Mouse (Mus musculus) megakaryocyte, embryonic 14.5 days (primary cell): ENCODE data around the gene Gm44973. TPM values are rescaled to one million over a fixed set of nuclear protein-coding genes. Genes with fewer than 3 reads are reported as not detected.
"Not testable (repeated sequence)": the region's sequence is repeated elsewhere in the genome, so short reads cannot be mapped to it uniquely, and the experiment has no call there.

Experiments used
- H3K27me3 ChIP-seq: replicated peaks from 2 replicates; pipeline ENCODE3; 2012; ENCODE audit warnings: inconsistent platforms
- H3K36me3 ChIP-seq: replicated peaks from 2 replicates; pipeline ENCODE3; 2012; ENCODE audit warnings: low read length, inconsistent platforms, mixed read lengths
- H3K4me1 ChIP-seq: 2 replicates; pipeline ENCODE4 v1.6.1; 2012; ENCODE audit warnings: inconsistent platforms
- H3K4me3 ChIP-seq: replicated peaks from 2 replicates; pipeline ENCODE3; 2012; ENCODE audit warnings: moderate library complexity, mild to moderate bottlenecking, inconsistent platforms
- H3K9me3 ChIP-seq: 2 replicates; pipeline ENCODE4 v1.6.1; 2012; ENCODE audit warnings: inconsistent platforms
- FLI1 ChIP-seq: IDR thresholded peaks from 2 replicates; pipeline ENCODE4 v1.6.1; 2012; ENCODE audit warnings: low read length, inconsistent platforms, mixed read lengths
- GATA1 ChIP-seq: IDR thresholded peaks from 3 replicates; pipeline ENCODE4 v1.6.1; 2012; ENCODE audit warnings: mixed read lengths, low read length, inconsistent platforms, borderline replicate concordance
- polyA plus RNA-seq: library from polyadenylated mRNA; stranded (reverse); fragments of >175 nt; gene quantifications from 2 replicates; pipeline ENCODE4 v1.2.3, GENCODE M21; 2012; ENCODE audit warnings: low replicate concordance; ENCODE audit not compliant: insufficient read depth

The Gm44973 gene
- polyA plus RNA-seq, 1 experiment, result not detected

GRCm38 (mm10) chr7:5073586-5073985 is 58.3 kb downstream of the Gm44973 start:
- Histone ChIP-seq H3K27me3 (no peaks in the 10 kb centered on the region), H3K4me1 (peaks cover 69% of the 10 kb centered on the region), H3K9me3 (no peaks in the 10 kb centered on the region), H3K4me3 (no peak overlapping the region), H3K36me3 (peaks cover 98% of the 10 kb centered on the region)
- TF ChIP-seq GATA1 (no peak), FLI1 (no peak)

GRCm38 (mm10) chr7:5074984-5075383 is 59.7 kb downstream of the Gm44973 start:
- no peak for TF ChIP-seq FLI1
- no peak for TF ChIP-seq GATA1
- Histone ChIP-seq H3K36me3 (peaks cover 91% of the 10 kb centered on the region), H3K4me3 (no peak overlapping the region), H3K4me1 (peaks cover 67% of the 10 kb centered on the region), H3K9me3 (no peaks in the 10 kb centered on the region), H3K27me3 (no peaks in the 10 kb centered on the region)

- no peak for TF ChIP-seq GATA1
- TF ChIP-seq FLI1, result no peak
- Histone ChIP-seq H3K36me3 (peaks cover 73% of the 10 kb centered on the region), H3K27me3 (no peaks in the 10 kb centered on the region), H3K9me3 (no peaks in the 10 kb centered on the region), H3K4me3 (no peak overlapping the region), H3K4me1 (peaks cover 60% of the 10 kb centered on the region)
These were observed 61.6 kb downstream of the Gm44973 start for GRCm38 (mm10) chr7:5076931-5077330.

- Histone ChIP-seq H3K36me3 (peaks cover 70% of the 10 kb centered on the region), H3K4me3 (peak overlapping the region; percentile 98), H3K4me1 (peaks cover 61% of the 10 kb centered on the region)
- H3K27me3 ChIP-seq, H3K9me3 ChIP-seq: not testable (repeated sequence)
These were observed 64.2 kb downstream of the Gm44973 start for GRCm38 (mm10) chr7:5079365-5080009.

- peak; percentile 98 for TF ChIP-seq FLI1
- no peak for TF ChIP-seq GATA1
- Histone ChIP-seq H3K36me3 (peaks cover 70% of the 10 kb centered on the region), H3K4me1 (peaks cover 64% of the 10 kb centered on the region), H3K4me3 (peak within 1 kb of the TSS; percentile 98), H3K9me3 (no peaks in the 10 kb centered on the region), H3K27me3 (no peaks in the 10 kb centered on the region)
These were observed 64.9 kb downstream of the Gm44973 start, which contains the start of gene Epn1 for GRCm38 (mm10) chr7:5080010-5080751. Gene Epn1, plus strand, starts transcription at chr7:5080235.

GRCm38 (mm10) chr7:5080815-5081214 is 65.5 kb downstream of the Gm44973 start:
- TF ChIP-seq FLI1 (no peak), GATA1 (no peak)
- Histone ChIP-seq H3K27me3 (no peaks in the 10 kb centered on the region), H3K4me1 (peaks cover 65% of the 10 kb centered on the region), H3K4me3 (peak overlapping the region; percentile 98), H3K36me3 (peaks cover 70% of the 10 kb centered on the region), H3K9me3 (no peaks in the 10 kb centered on the region)

GRCm38 (mm10) chr7:5081241-5081640 is 65.9 kb downstream of the Gm44973 start:
- H3K36me3 ChIP-seq, result peaks cover 71% of the 10 kb centered on the region
- no peaks in the 10 kb centered on the region for H3K27me3 ChIP-seq
- H3K4me3 ChIP-seq, result peak overlapping the region; percentile 98
- no peak for TF ChIP-seq GATA1
- TF ChIP-seq FLI1, result no peak
- H3K9me3 ChIP-seq, result no peaks in the 10 kb centered on the region
- peaks cover 67% of the 10 kb centered on the region for H3K4me1 ChIP-seq

GRCm38 (mm10) chr7:5081939-5082338 is 66.6 kb downstream of the Gm44973 start:
- no peaks in the 10 kb centered on the region for H3K9me3 ChIP-seq
- TF ChIP-seq FLI1 (no peak), GATA1 (no peak)
- H3K4me3 ChIP-seq, result peak overlapping the region; percentile 98
- H3K4me1 ChIP-seq, result peaks cover 64% of the 10 kb centered on the region
- no peaks in the 10 kb centered on the region for H3K27me3 ChIP-seq
- H3K36me3 ChIP-seq, result peaks cover 71% of the 10 kb centered on the region

Other genes with a start within 250 kb of the Gm44973 start
- gene Fam71e2, start 244.2 kb upstream of the Gm44973 start, polyA plus RNA-seq, result not detected in 2 replicates
- 0.26 and 1.9 TPM in 2 replicates for gene Il11, start 232.6 kb upstream of the Gm44973 start, polyA plus RNA-seq
- gene Tmem190, start 232.6 kb upstream of the Gm44973 start, polyA plus RNA-seq, result not detected in 2 replicates
- gene Tmem238, start 225.8 kb upstream of the Gm44973 start, polyA plus RNA-seq, result 29.3 and 145 TPM in 2 replicates
- 3,598 and 12,997 TPM in 2 replicates for gene Rpl28, start 222.6 kb upstream of the Gm44973 start, polyA plus RNA-seq
- gene Ube2s, start 202.9 kb upstream of the Gm44973 start, polyA plus RNA-seq, result 217 and 258 TPM in 2 replicates
- 0.07 TPM in 1 of 2 replicates, not detected in the other for gene Shisa7, start 170.8 kb upstream of the Gm44973 start, polyA plus RNA-seq
- 4.3 and 6.1 TPM in 2 replicates for gene Isoc2b, start 145.2 kb upstream of the Gm44973 start, polyA plus RNA-seq
- 7.2 and 17.1 TPM in 2 replicates for gene Isoc2a, start 138.3 kb upstream of the Gm44973 start, polyA plus RNA-seq
- gene Gm36210, start 109.0 kb upstream of the Gm44973 start, polyA plus RNA-seq, result not detected in 2 replicates
- 33.6 and 53.4 TPM in 2 replicates for gene Zfp628, start 100.3 kb upstream of the Gm44973 start, polyA plus RNA-seq
- gene Nat14, start 93.5 kb upstream of the Gm44973 start, polyA plus RNA-seq, result 0.51 TPM in 1 of 2 replicates, not detected in the other
- gene Ssc5d, start 89.7 kb upstream of the Gm44973 start, polyA plus RNA-seq, result 0.09 and 1.5 TPM in 2 replicates
- gene Sbk2, start 51.1 kb upstream of the Gm44973 start, polyA plus RNA-seq, result 1.3 TPM in 1 of 2 replicates, not detected in the other
- gene Sbk3, start 44.3 kb upstream of the Gm44973 start, polyA plus RNA-seq, result 0.06 TPM in 1 of 2 replicates, not detected in the other
- gene Zfp579, start 19.3 kb upstream of the Gm44973 start, polyA plus RNA-seq, result 48.1 and 103 TPM in 2 replicates
- 68.6 and 88.3 TPM in 2 replicates for gene Zfp524, start 1.1 kb upstream of the Gm44973 start, polyA plus RNA-seq
- gene Fiz1, start 799 bp upstream of the Gm44973 start, polyA plus RNA-seq, result 17.2 and 28.0 TPM in 2 replicates
- gene Zfp865, start 4.9 kb downstream of the Gm44973 start, polyA plus RNA-seq, result 30.6 and 81.9 TPM in 2 replicates
- gene Ccdc106, start 5.1 kb downstream of the Gm44973 start, polyA plus RNA-seq, result 7.3 and 34.4 TPM in 2 replicates
- gene 4632433K11Rik, start 18.6 kb downstream of the Gm44973 start, polyA plus RNA-seq, result not detected in 2 replicates
- gene Zfp784, start 22.9 kb downstream of the Gm44973 start, polyA plus RNA-seq, result 0.96 and 6.5 TPM in 2 replicates
- gene Zfp580, start 36.0 kb downstream of the Gm44973 start, polyA plus RNA-seq, result 58.5 and 224 TPM in 2 replicates
- gene U2af2, start 46.6 kb downstream of the Gm44973 start, polyA plus RNA-seq, result 251 and 262 TPM in 2 replicates
- gene Epn1, start 64.7 kb downstream of the Gm44973 start, polyA plus RNA-seq, result 687 and 1,038 TPM in 2 replicates
- not detected in 2 replicates for gene Rfpl4, start 101.5 kb downstream of the Gm44973 start, polyA plus RNA-seq
- not detected in 2 replicates for gene Rasl2-9, start 110.5 kb downstream of the Gm44973 start, polyA plus RNA-seq
- not detected in 2 replicates for gene Vmn1r55, start 134.2 kb downstream of the Gm44973 start, polyA plus RNA-seq
- not detected in 2 replicates for gene Vmn1r56, start 181.3 kb downstream of the Gm44973 start, polyA plus RNA-seq
- not detected in 2 replicates for gene Vmn1r57, start 203.0 kb downstream of the Gm44973 start, polyA plus RNA-seq